Mouse (Mus musculus) stomach, embryonic 15.5 days (tissue): ENCODE results near the gene Slc25a10. TPM values are rescaled to one million over a fixed set of nuclear protein-coding genes. Genes with fewer than 3 reads are reported as not detected.
A peak's percentile ranks its signal among the peaks of the same experiment; 100 is the strongest.
"Not testable (repeated sequence)": the region's sequence is repeated elsewhere in the genome, so short reads cannot be mapped to it uniquely, and the experiment has no call there.

Experiments
- ATAC-seq: fragments of 200-750 bp; cut with Nextera tagmentation; 2 replicates; pipeline ENCODE4 v1.8.0; 2017; ENCODE audit warnings: low read depth, moderate number of reproducible peaks, moderate TSS enrichment; ENCODE audit not compliant: insufficient read depth, low FRiP score
- H3K27ac ChIP-seq: fragments of 300-500 bp; sonication (generic); 2 replicates; pipeline ENCODE4 v1.5.1; 2015; ENCODE audit warnings: mild to moderate bottlenecking, inconsistent platforms
- H3K27me3 ChIP-seq: fragments of 300-500 bp; sonication (generic); replicated peaks from 2 replicates; pipeline ENCODE4 v1.6.1; 2015; ENCODE audit warnings: inconsistent platforms
- H3K36me3 ChIP-seq: fragments of 300-500 bp; sonication (generic); 2 replicates; pipeline ENCODE4 v1.6.1; 2015; ENCODE audit warnings: inconsistent platforms
- H3K4me1 ChIP-seq: fragments of 300-500 bp; sonication (generic); 2 replicates; pipeline ENCODE4 v1.6.1; 2015; ENCODE audit warnings: inconsistent platforms
- H3K4me2 ChIP-seq: fragments of 300-500 bp; sonication (generic); 2 replicates; pipeline ENCODE4 v1.6.1; 2015; ENCODE audit warnings: mild to moderate bottlenecking, inconsistent platforms
- H3K4me3 ChIP-seq: fragments of 300-500 bp; sonication (generic); replicated peaks from 2 replicates; pipeline ENCODE4 v1.5.1; 2015; ENCODE audit warnings: inconsistent platforms
- H3K9ac ChIP-seq: fragments of 300-500 bp; sonication (generic); 2 replicates; pipeline ENCODE4 v1.6.1; 2015; ENCODE audit warnings: inconsistent platforms
- H3K9me3 ChIP-seq: fragments of 300-500 bp; sonication (generic); 2 replicates; pipeline ENCODE4 v1.6.1; 2016; ENCODE audit warnings: inconsistent platforms
- WGBS: fragments of 180-500 bp; shearing (Covaris S2); methylation state at CpG from one replicate; pipeline ENCODE4 v1.1.7; 2015; 5-methylcytosine and 5-hydroxymethylcytosine counted together
- polyA plus RNA-seq: library from polyadenylated mRNA; unstranded; fragments of >200 nt; fragmentation: Nextera tagmentation; extraction: Ambion mirVana; gene quantifications from 2 replicates; pipeline ENCODE4 v1.2.1, GENCODE M21; 2015

Slc25a10 gene
- polyA plus RNA-seq, 1 experiment from 2014 or later: 70.7 TPM

GRCm38 (mm10) chr11:120514262-120514661, 22.6 kb downstream of the Slc25a10 start:
- H3K4me2 ChIP-seq, H3K27ac ChIP-seq, H3K27me3 ChIP-seq, ATAC-seq, H3K36me3 ChIP-seq, H3K4me1 ChIP-seq, H3K4me3 ChIP-seq, H3K9me3 ChIP-seq, H3K9ac ChIP-seq: not testable (repeated sequence)
- WGBS: 84% methylated on average over 2 of the region's 2 CpGs

GRCm38 (mm10) chr11:120515611-120516010, 24.0 kb downstream of the Slc25a10 start:
- H3K4me3 ChIP-seq: no peak overlapping the region
- WGBS: 18% methylated on average over 17 of the region's 17 CpGs

GRCm38 (mm10) chr11:120517147-120517546, 25.5 kb downstream of the Slc25a10 start:
- 0 out of 2 replicates have a peak, but pooled peaks cover 13% of the 10 kb centered on the region for H3K4me1 ChIP-seq
- no peaks in the 10 kb centered on the region for H3K36me3 ChIP-seq
- 80% methylated on average over 4 of the region's 4 CpGs for WGBS
- no peak overlapping the region for H3K27ac ChIP-seq
- H3K27me3 ChIP-seq: no peaks in the 10 kb centered on the region
- no peak overlapping the region for H3K4me2 ChIP-seq
- no peak overlapping the region for H3K4me3 ChIP-seq
- no peak overlapping the region for H3K9ac ChIP-seq
- no peaks in the 10 kb centered on the region for H3K9me3 ChIP-seq
- no peak for ATAC-seq

More at GRCm38 (mm10) chr11:120515611-120516010, 24.0 kb downstream of the Slc25a10 start:
- Histone ChIP-seq H3K36me3 (no peaks in the 10 kb centered on the region), H3K4me2 (no peak overlapping the region), H3K4me1 (0 out of 2 replicates have a peak, but pooled peaks cover 11% of the 10 kb centered on the region), H3K9me3 (no peaks in the 10 kb centered on the region), H3K9ac (no peak overlapping the region), H3K27me3 (no peaks in the 10 kb centered on the region), H3K27ac (no peak overlapping the region)
- ATAC-seq: peak; percentile 69; the same call in 1 of the 2 replicates

- Histone ChIP-seq H3K36me3 (no peaks in the 10 kb centered on the region), H3K27me3 (no peaks in the 10 kb centered on the region), H3K9me3 (no peaks in the 10 kb centered on the region), H3K27ac (peak overlapping the region; percentile 61), H3K4me2 (no peak overlapping the region; the same call in 1 of the 2 replicates), H3K4me3 (no peak overlapping the region), H3K9ac (no peak overlapping the region), H3K4me1 (0 out of 2 replicates have a peak, but pooled peaks cover 13% of the 10 kb centered on the region)
- 55% methylated on average over 6 of the region's 6 CpGs for WGBS
- ATAC-seq: no peak
These were observed 26.4 kb downstream of the Slc25a10 start for GRCm38 (mm10) chr11:120518027-120518426.

GRCm38 (mm10) chr11:120518558-120518957, 26.9 kb downstream of the Slc25a10 start:
- Histone ChIP-seq H3K27ac (peak overlapping the region; percentile 61), H3K36me3 (no peaks in the 10 kb centered on the region), H3K27me3 (no peaks in the 10 kb centered on the region), H3K9ac (no peak overlapping the region), H3K4me2 (no peak overlapping the region; the same call in 1 of the 2 replicates), H3K4me3 (no peak overlapping the region), H3K4me1 (0 out of 2 replicates have a peak, but pooled peaks cover 13% of the 10 kb centered on the region), H3K9me3 (no peaks in the 10 kb centered on the region)
- ATAC-seq: no peak
- 41% methylated on average over 6 of the region's 6 CpGs for WGBS

- no peaks in the 10 kb centered on the region for H3K9me3 ChIP-seq
- 0 out of 2 replicates have a peak, but pooled peaks cover 13% of the 10 kb centered on the region for H3K4me1 ChIP-seq
- no peaks in the 10 kb centered on the region for H3K27me3 ChIP-seq
- H3K4me2 ChIP-seq: peak overlapping the region; percentile 11; the same call in 1 of the 2 replicates
- H3K9ac ChIP-seq: no peak overlapping the region
- WGBS: 49% methylated on average over 9 of the region's 9 CpGs
- H3K36me3 ChIP-seq: no peaks in the 10 kb centered on the region
- no peak overlapping the region for H3K4me3 ChIP-seq
- no peak overlapping the region for H3K27ac ChIP-seq
- no peak for ATAC-seq
These were observed 28.1 kb downstream of the Slc25a10 start for GRCm38 (mm10) chr11:120519738-120520137.

GRCm38 (mm10) chr11:120520498-120520897, 28.9 kb downstream of the Slc25a10 start:
- no peak overlapping the region for H3K27ac ChIP-seq
- 72% methylated on average over 9 of the region's 9 CpGs for WGBS
- 0 out of 2 replicates have a peak, but pooled peaks cover 13% of the 10 kb centered on the region for H3K4me1 ChIP-seq
- ATAC-seq: no peak
- no peak overlapping the region for H3K9ac ChIP-seq
- no peak overlapping the region for H3K4me3 ChIP-seq
- H3K36me3 ChIP-seq: no peaks in the 10 kb centered on the region
- H3K27me3 ChIP-seq: no peaks in the 10 kb centered on the region
- H3K4me2 ChIP-seq: no peak overlapping the region
- no peaks in the 10 kb centered on the region for H3K9me3 ChIP-seq

- ATAC-seq: peak; percentile 47; the same call in 1 of the 2 replicates
- 66% methylated on average over 5 of the region's 5 CpGs for WGBS
- Histone ChIP-seq H3K27ac (peak overlapping the region; percentile 60), H3K4me2 (no peak overlapping the region), H3K4me1 (0 out of 2 replicates have a peak, but pooled peaks cover 13% of the 10 kb centered on the region), H3K27me3 (no peaks in the 10 kb centered on the region), H3K9ac (no peak overlapping the region), H3K4me3 (no peak overlapping the region), H3K9me3 (no peaks in the 10 kb centered on the region), H3K36me3 (no peaks in the 10 kb centered on the region)
These were observed 29.4 kb downstream of the Slc25a10 start for GRCm38 (mm10) chr11:120520967-120521540.

- H3K9me3 ChIP-seq: no peaks in the 10 kb centered on the region
- no peak overlapping the region for H3K27ac ChIP-seq
- no peaks in the 10 kb centered on the region for H3K36me3 ChIP-seq
- no peak overlapping the region for H3K9ac ChIP-seq
- H3K4me1 ChIP-seq: 0 out of 2 replicates have a peak, but pooled peaks cover 13% of the 10 kb centered on the region
- no peak for ATAC-seq
- no peak overlapping the region for H3K4me3 ChIP-seq
- H3K4me2 ChIP-seq: no peak overlapping the region
- H3K27me3 ChIP-seq: no peaks in the 10 kb centered on the region
- WGBS: 80% methylated on average over 8 of the region's 8 CpGs
These were observed 30.9 kb downstream of the Slc25a10 start for GRCm38 (mm10) chr11:120522581-120522980.

GRCm38 (mm10) chr11:120525959-120526358, 34.3 kb downstream of the Slc25a10 start:
- peaks cover 26% of the 10 kb centered on the region for H3K27me3 ChIP-seq
- H3K36me3 ChIP-seq: no peaks in the 10 kb centered on the region
- no peak overlapping the region for H3K4me2 ChIP-seq
- H3K27ac ChIP-seq: no peak overlapping the region
- 79% methylated on average over 2 of the region's 2 CpGs for WGBS
- H3K9me3 ChIP-seq: no peaks in the 10 kb centered on the region
- H3K4me3 ChIP-seq: no peak overlapping the region
- no peak for ATAC-seq
- no peak overlapping the region for H3K9ac ChIP-seq
- H3K4me1 ChIP-seq: peaks cover 7% of the 10 kb centered on the region

GRCm38 (mm10) chr11:120527690-120528354, 36.2 kb downstream of the Slc25a10 start:
- no peaks in the 10 kb centered on the region for H3K36me3 ChIP-seq
- 60% methylated on average over 9 of the region's 9 CpGs for WGBS
- no peak for ATAC-seq

GRCm38 (mm10) chr11:120528903-120529302, 37.3 kb downstream of the Slc25a10 start:
- Histone ChIP-seq H3K4me3 (no peak overlapping the region), H3K4me2 (no peak overlapping the region), H3K9me3 (no peaks in the 10 kb centered on the region), H3K4me1 (peaks cover 8% of the 10 kb centered on the region), H3K27me3 (peaks cover 50% of the 10 kb centered on the region), H3K9ac (no peak overlapping the region), H3K36me3 (no peaks in the 10 kb centered on the region), H3K27ac (no peak overlapping the region)
- WGBS: 72% methylated on average over 4 of the region's 4 CpGs
- ATAC-seq: no peak

More at GRCm38 (mm10) chr11:120527690-120528354, 36.2 kb downstream of the Slc25a10 start:
- Histone ChIP-seq H3K4me3 (no peak overlapping the region), H3K4me1 (peaks cover 8% of the 10 kb centered on the region), H3K27ac (no peak overlapping the region), H3K9ac (no peak overlapping the region), H3K9me3 (no peaks in the 10 kb centered on the region), H3K27me3 (peaks cover 42% of the 10 kb centered on the region), H3K4me2 (no peak overlapping the region)
